Mouse (Mus musculus) hindbrain, embryonic 16.5 days (tissue): Measurements from ENCODE around the gene Mphosph9. TPM values are rescaled to one million over a fixed set of nuclear protein-coding genes. Genes with fewer than 3 reads are reported as not detected.

Experiments used
- ATAC-seq: fragments of 200-750 bp; cut with Nextera tagmentation; 2 replicates; pipeline ENCODE4 v1.8.0; 2017; ENCODE audit warnings: moderate TSS enrichment, moderate library complexity
- H3K27ac ChIP-seq: fragments of 300-500 bp; sonication (generic); 2 replicates; pipeline ENCODE4 v1.5.1; 2014; ENCODE audit warnings: low read depth, mild to moderate bottlenecking, control low read depth, low read length, moderate library complexity
- H3K27me3 ChIP-seq: fragments of 300-500 bp; sonication (generic); replicated peaks from 2 replicates; pipeline ENCODE4 v1.6.1; 2014; ENCODE audit warnings: low read length; ENCODE audit not compliant: control insufficient read depth, insufficient read depth
- H3K36me3 ChIP-seq: fragments of 300-500 bp; sonication (generic); 2 replicates; pipeline ENCODE4 v1.6.1; 2014; ENCODE audit warnings: mild to moderate bottlenecking, low read length, moderate library complexity, mixed read lengths; ENCODE audit not compliant: control insufficient read depth, insufficient read depth
- H3K4me1 ChIP-seq: fragments of 300-500 bp; sonication (generic); 2 replicates; pipeline ENCODE4 v1.6.1; 2014; ENCODE audit warnings: low read depth, low read length; ENCODE audit not compliant: control insufficient read depth, insufficient read depth
- H3K4me2 ChIP-seq: fragments of 300-500 bp; sonication (generic); 2 replicates; pipeline ENCODE4 v1.6.1; 2014; ENCODE audit warnings: mild to moderate bottlenecking, low read length, control low read depth, moderate library complexity
- H3K4me3 ChIP-seq: fragments of 300-500 bp; sonication (generic); 2 replicates; pipeline ENCODE4 v1.5.1; 2014; ENCODE audit warnings: mild to moderate bottlenecking, low read length, control low read depth, moderate library complexity
- H3K9ac ChIP-seq: fragments of 300-500 bp; sonication (generic); 2 replicates; pipeline ENCODE4 v1.6.1; 2014; ENCODE audit warnings: low read depth, mild to moderate bottlenecking, control low read depth, low read length, moderate library complexity
- H3K9me3 ChIP-seq: fragments of 300-500 bp; sonication (generic); 2 replicates; pipeline ENCODE4 v1.6.1; 2014; ENCODE audit warnings: mild to moderate bottlenecking, low read length, moderate library complexity; ENCODE audit not compliant: control insufficient read depth
- WGBS: fragments of 180-500 bp; shearing (Covaris S2); extraction: QIAGEN DNeasy Blood & Tissue Kit; methylation state at CpG from one replicate; pipeline ENCODE4 v1.1.7; 2014; 5-methylcytosine and 5-hydroxymethylcytosine counted together
- polyA plus RNA-seq: library from polyadenylated mRNA; unstranded; fragments of >200 nt; fragmentation: Nextera tagmentation; extraction: Ambion mirVana; gene quantifications from 2 replicates; pipeline ENCODE4 v1.2.1, GENCODE M21; 2015

Gene Mphosph9
- polyA plus RNA-seq, 1 experiment from 2014 or later: 9.9 TPM

- no peaks in the 10 kb centered on the region for H3K27me3 ChIP-seq
- no peak overlapping the region for H3K27ac ChIP-seq
- ATAC-seq: no peak
- H3K9me3 ChIP-seq: no peaks in the 10 kb centered on the region
- H3K9ac ChIP-seq: no peak overlapping the region
- H3K4me2 ChIP-seq: no peak overlapping the region
- 46% methylated on average over 16 of the region's 16 CpGs for WGBS
- H3K4me1 ChIP-seq: peaks cover 11% of the 10 kb centered on the region
- H3K36me3 ChIP-seq: no peaks in the 10 kb centered on the region
- H3K4me3 ChIP-seq: no peak overlapping the region
Measured at GRCm38 (mm10) chr5:124224321-124225092, 103.3 kb downstream of the Mphosph9 start.

- 97% methylated on average over 8 of the region's 8 CpGs for WGBS
- Histone ChIP-seq H3K4me3 (no peak overlapping the region), H3K36me3 (no peaks in the 10 kb centered on the region), H3K4me2 (no peak overlapping the region), H3K27me3 (no peaks in the 10 kb centered on the region), H3K9me3 (no peaks in the 10 kb centered on the region), H3K4me1 (peaks cover 14% of the 10 kb centered on the region), H3K9ac (no peak overlapping the region), H3K27ac (no peak overlapping the region)
- ATAC-seq: no peak
Measured at GRCm38 (mm10) chr5:124223574-124223973, 104.2 kb downstream of the Mphosph9 start.

GRCm38 (mm10) chr5:124222696-124223095 lies 105.1 kb downstream of the Mphosph9 start:
- H3K4me1 ChIP-seq: peaks cover 14% of the 10 kb centered on the region
- 89% methylated on average over 11 of the region's 11 CpGs for WGBS
- ATAC-seq: no peak

GRCm38 (mm10) chr5:124221736-124222040 lies 106.1 kb downstream of the Mphosph9 start:
- H3K4me3 ChIP-seq: no peak overlapping the region
- H3K27me3 ChIP-seq: no peaks in the 10 kb centered on the region
- H3K4me2 ChIP-seq: no peak overlapping the region
- H3K4me1 ChIP-seq: peaks cover 12% of the 10 kb centered on the region
- ATAC-seq: no peak
- no peaks in the 10 kb centered on the region for H3K36me3 ChIP-seq
- no peak overlapping the region for H3K9ac ChIP-seq
- no peak overlapping the region for H3K27ac ChIP-seq
- H3K9me3 ChIP-seq: no peaks in the 10 kb centered on the region
- 70% methylated on average over 7 of the region's 7 CpGs for WGBS

More at GRCm38 (mm10) chr5:124222696-124223095, 105.1 kb downstream of the Mphosph9 start:
- H3K9me3 ChIP-seq: no peaks in the 10 kb centered on the region
- no peak overlapping the region for H3K4me2 ChIP-seq
- no peaks in the 10 kb centered on the region for H3K27me3 ChIP-seq
- H3K4me3 ChIP-seq: no peak overlapping the region
- H3K36me3 ChIP-seq: no peaks in the 10 kb centered on the region
- H3K27ac ChIP-seq: no peak overlapping the region
- no peak overlapping the region for H3K9ac ChIP-seq

- Histone ChIP-seq H3K4me1 (peaks cover 12% of the 10 kb centered on the region), H3K36me3 (no peaks in the 10 kb centered on the region), H3K27me3 (no peaks in the 10 kb centered on the region), H3K9me3 (no peaks in the 10 kb centered on the region), H3K4me2 (no peak overlapping the region), H3K4me3 (no peak overlapping the region), H3K27ac (no peak overlapping the region), H3K9ac (no peak overlapping the region)
- peak; percentile 69 for ATAC-seq
- 41% methylated on average over 7 of the region's 7 CpGs for WGBS
Measured at GRCm38 (mm10) chr5:124221037-124221735, 106.6 kb downstream of the Mphosph9 start.

GRCm38 (mm10) chr5:124220551-124220950 lies 107.2 kb downstream of the Mphosph9 start:
- Histone ChIP-seq H3K27ac (no peak overlapping the region), H3K36me3 (no peaks in the 10 kb centered on the region), H3K27me3 (no peaks in the 10 kb centered on the region), H3K9me3 (no peaks in the 10 kb centered on the region), H3K4me1 (peaks cover 12% of the 10 kb centered on the region), H3K4me2 (no peak overlapping the region), H3K9ac (no peak overlapping the region), H3K4me3 (no peak overlapping the region)
- 96% methylated on average over 5 of the region's 5 CpGs for WGBS
- ATAC-seq: no peak

- no peak overlapping the region for H3K4me2 ChIP-seq
- no peak overlapping the region for H3K4me3 ChIP-seq
- H3K27ac ChIP-seq: no peak overlapping the region
- 56% methylated on average over 10 of the region's 10 CpGs for WGBS
- H3K9me3 ChIP-seq: no peaks in the 10 kb centered on the region
- peaks cover 12% of the 10 kb centered on the region for H3K4me1 ChIP-seq
- H3K27me3 ChIP-seq: no peaks in the 10 kb centered on the region
- no peak overlapping the region for H3K9ac ChIP-seq
- H3K36me3 ChIP-seq: no peaks in the 10 kb centered on the region
- 0 out of 2 replicates have a peak, but pooled peaks have one; percentile 18 for ATAC-seq
Measured at GRCm38 (mm10) chr5:124219431-124219830, 108.3 kb downstream of the Mphosph9 start.

GRCm38 (mm10) chr5:124218986-124219385 lies 108.8 kb downstream of the Mphosph9 start:
- H3K27me3 ChIP-seq: no peaks in the 10 kb centered on the region
- H3K9ac ChIP-seq: no peak overlapping the region
- 0 out of 2 replicates have a peak, but pooled peaks have one; percentile 25 for ATAC-seq
- WGBS: 45% methylated on average over 7 of the region's 7 CpGs
- no peaks in the 10 kb centered on the region for H3K36me3 ChIP-seq
- no peaks in the 10 kb centered on the region for H3K9me3 ChIP-seq
- no peak overlapping the region for H3K27ac ChIP-seq
- no peak overlapping the region for H3K4me2 ChIP-seq
- H3K4me1 ChIP-seq: peaks cover 10% of the 10 kb centered on the region
- H3K4me3 ChIP-seq: no peak overlapping the region

- Histone ChIP-seq H3K4me3 (no peak overlapping the region), H3K9ac (no peak overlapping the region), H3K4me1 (peaks cover 10% of the 10 kb centered on the region), H3K36me3 (no peaks in the 10 kb centered on the region), H3K4me2 (no peak overlapping the region), H3K27me3 (no peaks in the 10 kb centered on the region), H3K9me3 (no peaks in the 10 kb centered on the region), H3K27ac (no peak overlapping the region)
- ATAC-seq: no peak
- 47% methylated on average over 8 of the region's 8 CpGs for WGBS
Measured at GRCm38 (mm10) chr5:124217566-124218249, 110.1 kb downstream of the Mphosph9 start.
